ENCODE assay signal across 17 mouse cellular contexts in genomic region chr3:42067036-42067435, GRCm38 (mm10).
"Had no signal": no experiment of that assay in that cellular context is flagged by ENCODE, and none has a peak within 500 bp of the region (broad histone marks: within the 10 kb centered on the region; RNA-seq: fewer than 3 reads in every experiment).

No protein-coding gene starts in this region.

- ATAC-seq: hindbrain, postnatal 0 days; inflammation-experienced regulatory T-cells, adult 6 months; intestine, embryonic 16.5 days; liver, postnatal 0 days; lung, postnatal 0 days; midbrain, embryonic 15.5 days had no signal

- DNase-seq: kidney, adult 18-20 months; kidney, adult 9 months; kidney, postnatal 14 days; kidney, postnatal 4 days; left cerebral cortex, postnatal 4 days; liver, postnatal 0 days; lung, embryonic 14.5 days; right cerebral cortex, postnatal 25 days; spleen, adult 18-20 months; thymus, adult 18-20 months; thymus, postnatal 14 days; thymus, postnatal 4 days had no signal
